Mouse (Mus musculus): ENCODE data around the gene Asb10. TPM values are rescaled to one million over a fixed set of nuclear protein-coding genes. Genes with fewer than 3 reads are reported as not detected.

Gene Asb10
- polyA plus RNA-seq, 1 experiment from 2014 or later = 0.38 TPM

GRCm38 (mm10) chr5:24508406-24508805, 32.4 kb downstream of the Asb10 start:
- DNase-seq (ENCODE audit: low spot score) (no peak), ATAC-seq (ENCODE audit: insufficient read depth, low FRiP score, low TSS enrichment) (no peak)
- WGBS = 94% methylated on average over 7 of the region's 7 CpGs
- H3K4me3 ChIP-seq (ENCODE audit: low read depth, low read length) = no peak overlapping the region
- no peaks in the 10 kb centered on the region for H3K36me3 ChIP-seq (ENCODE audit: control insufficient read depth, insufficient read depth, low read length)
- no peaks in the 10 kb centered on the region for H3K27me3 ChIP-seq (ENCODE audit: control insufficient read depth, insufficient read depth, low read length)
- H3K4me1 ChIP-seq (ENCODE audit: control insufficient read depth, insufficient read depth, low read length) = peaks cover 4% of the 10 kb centered on the region; the same call in 1 of the 2 replicates
- no peak overlapping the region for H3K27ac ChIP-seq (ENCODE audit: low read depth, low read length)
- H3K4me2 ChIP-seq (ENCODE audit: low read depth) = no peak overlapping the region
- no peak overlapping the region for H3K9ac ChIP-seq (ENCODE audit: low read length)
- H3K9me3 ChIP-seq (ENCODE audit: control insufficient read depth, low read length) = no peaks in the 10 kb centered on the region

GRCm38 (mm10) chr5:24505513-24505912, 35.3 kb downstream of the Asb10 start:
- H3K36me3 ChIP-seq (ENCODE audit: control insufficient read depth, insufficient read depth, low read length) = peaks cover 3% of the 10 kb centered on the region; the same call in 1 of the 2 replicates
- DNase-seq (ENCODE audit: low spot score) (no peak), ATAC-seq (ENCODE audit: insufficient read depth, low FRiP score, low TSS enrichment) (no peak)
- H3K4me3 ChIP-seq (ENCODE audit: low read depth, low read length) = no peak overlapping the region
- no peak overlapping the region for H3K9ac ChIP-seq (ENCODE audit: low read length)
- no peak overlapping the region for H3K4me2 ChIP-seq (ENCODE audit: low read depth)
- H3K27ac ChIP-seq (ENCODE audit: low read depth, low read length) = no peak overlapping the region
- WGBS = 44% methylated on average over 2 of the region's 2 CpGs
- H3K4me1 ChIP-seq (ENCODE audit: control insufficient read depth, insufficient read depth, low read length) = peaks cover 4% of the 10 kb centered on the region; the same call in 1 of the 2 replicates
- H3K9me3 ChIP-seq (ENCODE audit: control insufficient read depth, low read length) = no peaks in the 10 kb centered on the region
- H3K27me3 ChIP-seq (ENCODE audit: control insufficient read depth, insufficient read depth, low read length) = no peaks in the 10 kb centered on the region

- Histone ChIP-seq H3K9me3 (ENCODE audit: control insufficient read depth, low read length) (no peaks in the 10 kb centered on the region), H3K27ac (ENCODE audit: low read depth, low read length) (no peak overlapping the region), H3K4me2 (ENCODE audit: low read depth) (no peak overlapping the region), H3K4me1 (ENCODE audit: control insufficient read depth, insufficient read depth, low read length) (peaks cover 10% of the 10 kb centered on the region), H3K36me3 (ENCODE audit: control insufficient read depth, insufficient read depth, low read length) (peaks cover 11% of the 10 kb centered on the region), H3K4me3 (ENCODE audit: low read depth, low read length) (no peak overlapping the region), H3K27me3 (ENCODE audit: control insufficient read depth, insufficient read depth, low read length) (no peaks in the 10 kb centered on the region), H3K9ac (ENCODE audit: low read length) (no peak overlapping the region)
- ATAC-seq (ENCODE audit: insufficient read depth, low FRiP score, low TSS enrichment) (no peak), DNase-seq (ENCODE audit: low spot score) (peak; percentile 9)
- WGBS = 78% methylated on average over 4 of the region's 4 CpGs
These were observed 38.0 kb downstream of the Asb10 start for GRCm38 (mm10) chr5:24502786-24503185.

DNA sequence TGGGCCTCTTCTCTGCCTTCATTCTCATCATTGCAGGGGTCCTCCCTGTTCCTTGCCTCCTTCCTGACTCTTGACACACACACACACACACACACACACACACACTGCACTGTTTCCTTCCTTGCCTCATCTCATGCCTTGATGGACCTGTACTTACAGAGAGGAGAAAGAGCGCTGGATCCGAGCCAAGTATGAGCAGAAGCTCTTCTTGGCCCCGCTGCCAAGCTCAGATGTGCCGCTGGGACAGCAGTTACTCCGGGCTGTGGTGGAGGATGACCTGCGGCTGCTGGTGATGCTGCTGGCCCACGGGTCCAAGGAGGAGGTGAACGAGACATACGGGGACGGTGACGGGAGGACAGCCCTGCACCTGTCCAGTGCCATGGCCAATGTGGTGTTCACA, 39.9 kb downstream of the Asb10 start:
- Histone ChIP-seq H3K4me2 (ENCODE audit: low read depth) (no peak overlapping the region), H3K4me1 (ENCODE audit: control insufficient read depth, insufficient read depth, low read length) (peaks cover 12% of the 10 kb centered on the region), H3K4me3 (ENCODE audit: low read depth, low read length) (no peak overlapping the region), H3K36me3 (ENCODE audit: control insufficient read depth, insufficient read depth, low read length) (peaks cover 16% of the 10 kb centered on the region), H3K9ac (ENCODE audit: low read length) (no peak overlapping the region), H3K27me3 (ENCODE audit: control insufficient read depth, insufficient read depth, low read length) (no peaks in the 10 kb centered on the region), H3K9me3 (ENCODE audit: control insufficient read depth, low read length) (no peaks in the 10 kb centered on the region), H3K27ac (ENCODE audit: low read depth, low read length) (no peak overlapping the region)
- no peak for ATAC-seq (ENCODE audit: insufficient read depth, low FRiP score, low TSS enrichment)
- DNase-seq (ENCODE audit: low spot score) = no peak
- 93% methylated on average over 11 of the region's 11 CpGs for WGBS

- H3K4me2 ChIP-seq (ENCODE audit: low read depth) = no peak overlapping the region
- H3K9ac ChIP-seq (ENCODE audit: low read length) = no peak overlapping the region
- no peak overlapping the region for H3K4me3 ChIP-seq (ENCODE audit: low read depth, low read length)
- no peak overlapping the region for H3K27ac ChIP-seq (ENCODE audit: low read depth, low read length)
- ATAC-seq (ENCODE audit: insufficient read depth, low FRiP score, low TSS enrichment) (peak; percentile 35; the same call in 1 of the 2 replicates), DNase-seq (ENCODE audit: low spot score) (peak; percentile 49)
- peaks cover 8% of the 10 kb centered on the region; the same call in 1 of the 2 replicates for H3K4me1 ChIP-seq (ENCODE audit: control insufficient read depth, insufficient read depth, low read length)
- no peaks in the 10 kb centered on the region for H3K9me3 ChIP-seq (ENCODE audit: control insufficient read depth, low read length)
- 67% methylated on average over 10 of the region's 10 CpGs for whole genome bisulfite sequencing
- peaks cover 21% of the 10 kb centered on the region for H3K36me3 ChIP-seq (ENCODE audit: control insufficient read depth, insufficient read depth, low read length)
- H3K27me3 ChIP-seq (ENCODE audit: control insufficient read depth, insufficient read depth, low read length) = no peaks in the 10 kb centered on the region
These were observed 41.7 kb downstream of the Asb10 start for GRCm38 (mm10) chr5:24499113-24499512.

DNA sequence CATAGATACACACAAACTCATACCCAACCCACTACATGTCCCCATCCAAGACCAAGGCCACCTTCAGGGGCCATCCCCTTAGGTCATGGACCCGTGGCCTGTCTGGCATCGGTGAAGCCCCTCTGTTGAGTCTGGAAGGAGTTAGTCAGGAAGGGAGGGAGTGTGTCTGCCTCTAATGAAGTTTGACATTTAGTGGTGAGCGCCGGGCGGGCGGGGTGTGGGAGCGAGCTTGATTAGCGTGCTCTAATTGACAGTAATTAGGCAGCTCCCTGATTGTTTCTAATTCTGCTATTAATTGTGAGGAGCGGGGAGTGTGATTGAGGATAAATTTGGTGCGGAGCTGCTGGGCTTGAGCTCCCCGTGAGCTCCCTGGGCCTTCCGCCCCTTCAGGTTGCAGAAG, 43.3 kb downstream of the Asb10 start:
- DNase-seq (ENCODE audit: low spot score) = peak; percentile 8
- no peak overlapping the region for H3K27ac ChIP-seq (ENCODE audit: low read depth, low read length)

GRCm38 (mm10) chr5:24496756-24497155, 44.0 kb downstream of the Asb10 start:
- Histone ChIP-seq H3K4me1 (ENCODE audit: control insufficient read depth, insufficient read depth, low read length) (peaks cover 8% of the 10 kb centered on the region; the same call in 1 of the 2 replicates), H3K9me3 (ENCODE audit: control insufficient read depth, low read length) (no peaks in the 10 kb centered on the region), H3K36me3 (ENCODE audit: control insufficient read depth, insufficient read depth, low read length) (peaks cover 26% of the 10 kb centered on the region), H3K27me3 (ENCODE audit: control insufficient read depth, insufficient read depth, low read length) (no peaks in the 10 kb centered on the region), H3K9ac (ENCODE audit: low read length) (no peak overlapping the region), H3K27ac (ENCODE audit: low read depth, low read length) (no peak overlapping the region), H3K4me3 (ENCODE audit: low read depth, low read length) (no peak overlapping the region), H3K4me2 (ENCODE audit: low read depth) (no peak overlapping the region)
- DNase-seq (ENCODE audit: low spot score) (peak; percentile 28), ATAC-seq (ENCODE audit: insufficient read depth, low FRiP score, low TSS enrichment) (no peak)
- WGBS = 66% methylated on average over 6 of the region's 6 CpGs

More for the DNA sequence above, 43.3 kb downstream of the Asb10 start:
- peaks cover 8% of the 10 kb centered on the region; the same call in 1 of the 2 replicates for H3K4me1 ChIP-seq (ENCODE audit: control insufficient read depth, insufficient read depth, low read length)
- no peak overlapping the region for H3K4me3 ChIP-seq (ENCODE audit: low read depth, low read length)
- H3K9ac ChIP-seq (ENCODE audit: low read length) = no peak overlapping the region
- no peaks in the 10 kb centered on the region for H3K9me3 ChIP-seq (ENCODE audit: control insufficient read depth, low read length)
- peaks cover 26% of the 10 kb centered on the region for H3K36me3 ChIP-seq (ENCODE audit: control insufficient read depth, insufficient read depth, low read length)
- H3K4me2 ChIP-seq (ENCODE audit: low read depth) = no peak overlapping the region
- no peak for ATAC-seq (ENCODE audit: insufficient read depth, low FRiP score, low TSS enrichment)
- WGBS = 87% methylated on average over 12 of the region's 12 CpGs
- H3K27me3 ChIP-seq (ENCODE audit: control insufficient read depth, insufficient read depth, low read length) = no peaks in the 10 kb centered on the region

- ATAC-seq (ENCODE audit: insufficient read depth, low FRiP score, low TSS enrichment) = no peak
- Histone ChIP-seq H3K9ac (ENCODE audit: low read length) (no peak overlapping the region), H3K36me3 (ENCODE audit: control insufficient read depth, insufficient read depth, low read length) (peaks cover 26% of the 10 kb centered on the region), H3K27ac (ENCODE audit: low read depth, low read length) (no peak overlapping the region), H3K4me2 (ENCODE audit: low read depth) (no peak overlapping the region), H3K9me3 (ENCODE audit: control insufficient read depth, low read length) (no peaks in the 10 kb centered on the region), H3K4me1 (ENCODE audit: control insufficient read depth, insufficient read depth, low read length) (peaks cover 8% of the 10 kb centered on the region; the same call in 1 of the 2 replicates), H3K4me3 (ENCODE audit: low read depth, low read length) (no peak overlapping the region), H3K27me3 (ENCODE audit: control insufficient read depth, insufficient read depth, low read length) (no peaks in the 10 kb centered on the region)
- DNase-seq (ENCODE audit: low spot score) = no peak
- 81% methylated on average over 15 of the region's 15 CpGs for WGBS
These were observed 45.8 kb downstream of the Asb10 start for GRCm38 (mm10) chr5:24495019-24495418.

DNA sequence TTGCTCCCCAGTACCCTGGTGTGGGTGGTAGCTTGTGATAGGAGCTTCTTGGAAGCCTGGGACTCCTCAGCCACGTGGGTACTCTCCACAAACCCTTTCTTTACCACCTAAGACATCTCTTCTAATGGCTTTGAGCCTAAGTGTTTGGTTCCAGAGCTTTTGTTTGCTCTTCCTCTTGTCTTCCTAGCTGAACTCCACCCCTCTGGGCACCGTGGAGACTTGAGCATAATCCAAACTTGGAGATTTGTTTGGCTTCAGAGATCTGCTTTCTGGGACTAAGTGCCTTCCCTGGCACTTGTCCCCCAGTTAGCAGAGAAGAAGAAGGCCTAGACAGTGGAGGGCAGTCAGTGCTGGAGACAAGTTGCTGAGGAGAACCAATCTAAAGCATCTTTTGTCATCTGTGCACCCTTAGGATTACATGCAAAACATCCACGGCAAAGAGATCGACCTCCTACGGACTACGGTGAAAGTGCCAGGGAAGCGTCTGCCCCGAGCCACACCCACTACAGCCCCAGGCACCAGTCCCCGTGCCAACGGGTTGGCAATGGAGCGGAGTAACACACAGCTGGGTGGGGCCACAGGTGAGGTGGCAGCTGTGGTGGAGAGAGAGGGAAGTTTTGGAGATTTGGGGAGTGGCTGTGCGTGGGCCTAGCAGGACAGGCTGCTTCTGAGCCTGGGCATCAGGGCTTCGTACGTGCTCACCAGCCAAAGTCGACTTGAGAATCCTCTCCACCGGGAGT, 48.1 kb downstream of the Asb10 start:
- no peak overlapping the region for H3K27ac ChIP-seq (ENCODE audit: low read depth, low read length)
- WGBS = 93% methylated on average over 16 of the region's 16 CpGs
- peaks cover 31% of the 10 kb centered on the region for H3K36me3 ChIP-seq (ENCODE audit: control insufficient read depth, insufficient read depth, low read length)
- H3K9ac ChIP-seq (ENCODE audit: low read length) = no peak overlapping the region
- H3K4me3 ChIP-seq (ENCODE audit: low read depth, low read length) = no peak overlapping the region
- ATAC-seq (ENCODE audit: insufficient read depth, low FRiP score, low TSS enrichment) (no peak), DNase-seq (ENCODE audit: low spot score) (no peak)
- H3K4me2 ChIP-seq (ENCODE audit: low read depth) = no peak overlapping the region
- no peaks in the 10 kb centered on the region for H3K27me3 ChIP-seq (ENCODE audit: control insufficient read depth, insufficient read depth, low read length)
- H3K4me1 ChIP-seq (ENCODE audit: control insufficient read depth, insufficient read depth, low read length) = peaks cover 4% of the 10 kb centered on the region; the same call in 1 of the 2 replicates
- no peaks in the 10 kb centered on the region for H3K9me3 ChIP-seq (ENCODE audit: control insufficient read depth, low read length)
